Mouse (Mus musculus) adrenal gland, adult 8-10 months (tissue): Measurements from ENCODE around the gene Cept1. TPM values are rescaled to one million over a fixed set of nuclear protein-coding genes. Genes with fewer than 3 reads are reported as not detected.
A peak's percentile ranks its signal among the peaks of the same experiment; 100 is the strongest.
"Not testable (repeated sequence)": the region's sequence is repeated elsewhere in the genome, so short reads cannot be mapped to it uniquely, and the experiment has no call there.

Source experiments
- DNase-seq: peaks from one replicate; pipeline ENCODE4 v3.0.0; 2022
- total RNA-seq, 4 experiments: library from RNA; stranded (reverse); gene quantifications; 2 replicates each; pipeline ENCODE4 v1.2.4; 2022

Gene Cept1
- total RNA-seq: 10 to 100 TPM; 33.0 to 44.5 (median 37.8) TPM

DNA sequence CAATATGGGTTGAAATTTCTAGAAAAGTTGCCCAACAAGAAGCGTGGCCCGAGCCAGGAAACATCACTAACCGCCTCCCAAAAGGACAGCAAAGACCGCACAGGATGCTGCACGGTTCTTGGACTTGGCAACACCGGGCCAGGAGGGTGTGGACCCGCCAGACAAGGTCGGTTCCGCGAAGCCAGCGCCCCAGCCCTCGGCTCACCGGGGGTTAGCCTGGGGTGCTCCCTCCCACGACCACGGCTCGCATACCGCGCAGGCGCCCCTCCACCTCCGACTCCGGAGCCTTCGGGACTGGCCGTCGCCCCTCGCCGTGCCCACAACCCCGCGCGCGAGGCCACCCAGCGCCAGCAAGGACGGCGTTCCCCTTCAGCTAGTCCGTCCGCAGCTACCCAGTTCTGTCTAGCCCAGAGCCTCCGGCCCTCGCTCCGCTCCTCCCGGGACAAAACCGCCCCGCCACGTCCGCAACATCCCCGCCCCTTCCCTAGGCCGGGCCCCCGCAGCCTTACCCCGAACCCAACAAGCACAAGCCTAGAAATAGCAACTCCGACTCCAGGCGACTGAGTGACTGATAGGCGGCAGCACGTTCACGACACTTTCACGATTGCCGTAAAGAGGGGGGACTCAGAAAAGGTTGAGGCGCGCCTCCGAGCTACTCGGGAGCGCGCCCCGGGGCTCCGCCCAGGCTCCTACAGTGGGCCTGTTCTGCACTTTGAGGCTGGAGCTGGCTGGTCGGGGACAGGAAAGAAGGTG, at the start of gene Cept1, which contains the start of gene Dram2:
Gene Cept1 (minus strand): TSS at position 632 of the 753 bp plus-strand sequence.
Gene Dram2 (plus strand): TSS at position 628 of the 753 bp plus-strand sequence.
- DNase-seq: peak; percentile 90

- DNase-seq: not testable (repeated sequence)
Measured at GRCm38 (mm10) chr3:106593631-106594030, 46.0 kb upstream of the Cept1 start.

DNA sequence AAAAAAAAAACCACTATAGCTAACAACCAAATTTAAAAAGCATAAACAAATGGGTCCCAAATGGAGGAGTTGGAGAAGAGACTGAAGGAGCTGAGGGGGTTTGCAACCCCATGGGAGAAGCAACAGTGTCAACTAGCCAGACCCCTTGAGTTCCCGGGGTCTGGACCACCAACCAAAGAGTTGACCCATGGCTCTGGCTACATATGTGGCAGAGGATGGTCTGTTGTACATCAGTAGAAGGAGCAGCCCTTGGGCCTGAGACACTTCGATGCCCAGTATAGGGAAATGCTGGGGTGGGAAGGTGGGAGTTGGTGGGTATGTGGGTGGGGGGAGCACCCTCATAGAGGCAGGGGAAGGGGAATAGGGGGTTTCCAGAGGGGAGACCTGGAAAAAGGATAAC, 31.7 kb upstream of the Cept1 start:
- no peak for DNase-seq

- no peak for DNase-seq
Measured at GRCm38 (mm10) chr3:106573191-106573590, 25.6 kb upstream of the Cept1 start.

DNA sequence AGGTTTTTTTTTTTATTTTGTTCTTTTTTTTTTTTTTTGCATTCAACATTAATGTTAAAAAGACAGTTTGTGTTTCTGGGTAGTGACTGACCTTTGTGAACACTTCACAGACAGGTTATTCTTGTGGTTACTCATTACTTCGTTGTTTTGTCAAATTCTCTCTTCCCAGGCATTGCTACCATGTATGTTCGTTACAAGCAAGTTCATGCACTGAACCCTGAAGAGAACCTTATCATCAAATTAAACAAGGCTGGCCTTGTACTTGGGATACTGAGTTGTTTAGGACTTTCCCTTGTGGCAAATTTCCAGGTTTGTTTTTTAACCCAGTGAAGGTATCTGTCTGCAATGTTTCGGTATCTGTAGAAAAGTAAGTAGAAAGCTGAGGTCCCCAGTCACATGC, 18.3 kb upstream of the Cept1 start:
- DNase-seq: no peak

- no peak for DNase-seq
Measured at GRCm38 (mm10) chr3:106558271-106558670, 10.7 kb upstream of the Cept1 start.

DNA sequence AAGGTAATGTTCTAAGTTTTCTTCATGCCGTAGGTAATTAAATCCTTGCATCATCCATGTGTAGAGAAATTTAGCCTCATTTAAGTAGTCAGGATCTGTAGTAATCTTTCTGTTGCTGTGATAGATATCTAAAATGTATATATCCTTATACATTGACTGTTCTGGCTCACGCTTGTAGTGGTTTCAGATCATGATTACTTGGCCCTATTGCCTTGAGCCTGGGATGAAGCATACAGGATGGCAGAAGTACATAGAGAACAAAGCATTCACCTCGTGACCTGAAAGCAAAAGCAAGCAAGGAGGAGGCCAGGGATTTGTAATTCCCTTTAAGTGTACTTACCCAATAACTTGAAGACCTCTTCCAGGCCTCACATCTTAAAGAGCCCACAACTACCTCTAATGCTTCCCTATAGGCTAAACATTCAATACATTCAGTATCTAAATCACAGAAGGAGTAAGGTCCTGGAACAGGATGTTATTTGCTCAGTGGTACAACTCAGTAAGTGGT, 8.2 kb upstream of the Cept1 start:
- DNase-seq: no peak

- DNase-seq: no peak
Measured at GRCm38 (mm10) chr3:106553411-106553810, 5.8 kb upstream of the Cept1 start.

GRCm38 (mm10) chr3:106548971-106549370, 1.4 kb upstream of the Cept1 start:
- DNase-seq: no peak

DNA sequence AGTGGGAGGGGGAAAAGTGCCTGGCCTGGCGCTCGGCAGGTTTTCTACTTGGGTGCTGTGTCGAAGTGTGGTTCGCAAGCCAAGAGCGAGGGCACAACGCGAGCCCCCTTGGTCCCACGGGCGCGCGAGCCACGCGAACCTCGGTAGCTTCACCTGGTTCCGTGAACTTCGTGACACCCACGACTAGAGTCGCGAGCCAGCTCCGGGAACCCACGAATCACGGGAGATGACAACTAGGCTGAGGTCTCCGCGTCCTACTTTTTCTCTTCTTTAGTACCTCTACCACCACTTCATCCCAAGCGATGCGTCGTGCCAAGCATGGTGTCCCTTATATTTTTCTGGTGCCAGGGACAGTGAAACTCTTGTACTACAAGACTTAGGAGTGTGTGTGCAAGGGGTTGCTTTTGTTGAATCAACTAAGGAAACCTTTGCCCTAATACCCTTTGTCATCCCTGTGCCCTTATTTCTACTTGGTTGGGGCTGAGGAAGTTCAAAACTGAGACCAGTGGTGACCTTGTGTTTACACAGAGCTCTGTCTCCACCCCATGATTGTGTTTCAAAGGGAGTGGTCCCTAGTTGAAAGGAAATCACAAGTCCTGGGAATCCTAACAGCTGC, 430 bp upstream of the Cept1 start:
- no peak for DNase-seq

DNA sequence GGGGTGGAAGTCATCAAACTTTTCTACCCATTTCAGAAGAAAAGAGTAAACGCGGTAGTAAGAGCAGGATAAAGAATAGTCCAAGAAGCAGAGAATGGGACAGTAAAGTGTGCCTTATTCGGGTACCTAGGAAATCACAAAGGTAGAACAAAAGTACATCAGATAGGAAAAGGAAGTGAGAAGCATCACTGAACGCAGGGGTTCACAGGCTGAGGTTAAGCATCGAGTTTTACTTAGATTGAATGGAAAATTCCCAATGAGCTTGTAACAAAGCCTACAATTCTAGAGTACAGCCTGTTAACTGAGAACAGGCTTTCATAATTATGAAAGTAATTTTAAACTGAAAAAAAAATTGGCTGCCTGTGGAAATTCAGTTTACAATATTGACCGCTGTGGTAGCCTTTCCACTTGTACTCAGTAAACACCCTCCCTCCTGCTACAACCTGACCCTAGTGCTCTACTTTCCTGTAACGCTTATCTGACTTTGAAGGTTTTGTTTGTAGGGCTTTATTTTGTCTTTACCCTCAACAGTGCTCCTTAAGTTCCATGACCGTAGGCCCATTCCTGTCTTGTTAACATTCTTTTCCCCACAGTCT, 2.8 kb downstream of the Cept1 start:
- DNase-seq: no peak

DNA sequence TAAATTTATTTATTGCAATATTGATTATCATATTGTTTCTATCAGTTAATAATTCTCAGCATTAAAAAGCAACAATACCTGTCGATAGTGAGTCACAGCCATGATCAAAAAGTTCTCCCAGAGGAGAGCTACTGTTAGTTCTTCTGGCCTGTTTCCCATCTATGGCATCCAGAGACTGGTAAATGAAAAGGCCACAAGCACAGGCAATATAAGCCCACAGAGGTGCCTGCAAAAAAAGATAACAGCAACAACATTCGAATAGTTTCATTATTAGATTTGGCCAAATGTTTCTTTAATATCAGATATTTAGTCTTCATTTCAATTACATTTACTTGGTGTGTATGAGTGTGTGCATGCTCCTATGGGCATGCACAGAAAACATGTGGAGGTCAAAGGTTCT, 14.3 kb downstream of the Cept1 start:
- DNase-seq: no peak

- no peak for DNase-seq
Measured at GRCm38 (mm10) chr3:106528032-106528431, 19.6 kb downstream of the Cept1 start.

- no peak for DNase-seq
Measured at GRCm38 (mm10) chr3:106526411-106526810, 21.2 kb downstream of the Cept1 start.

DNA sequence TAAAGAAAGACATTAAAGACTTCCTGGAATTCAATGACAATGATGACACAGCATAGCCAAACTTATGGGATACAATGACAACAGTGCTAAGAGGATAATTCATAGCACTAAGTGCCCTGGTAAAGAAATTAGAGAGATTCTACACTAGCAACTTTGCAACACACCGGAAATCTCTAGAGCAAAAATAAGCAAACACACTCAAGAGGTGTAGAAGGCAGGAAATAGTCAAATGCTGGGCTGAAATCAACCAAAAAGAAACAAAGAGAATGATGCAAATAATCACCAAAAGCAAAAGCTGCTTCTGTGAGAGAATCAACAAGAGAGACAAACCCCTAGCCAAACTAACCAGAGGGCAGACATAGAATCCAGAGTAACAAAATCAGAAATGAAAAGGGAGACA, 24.9 kb downstream of the Cept1 start:
- DNase-seq: no peak

- no peak for DNase-seq
Measured at GRCm38 (mm10) chr3:106515016-106515415, 32.6 kb downstream of the Cept1 start.

GRCm38 (mm10) chr3:106510669-106511068, 36.9 kb downstream of the Cept1 start:
- DNase-seq: no peak

DNA sequence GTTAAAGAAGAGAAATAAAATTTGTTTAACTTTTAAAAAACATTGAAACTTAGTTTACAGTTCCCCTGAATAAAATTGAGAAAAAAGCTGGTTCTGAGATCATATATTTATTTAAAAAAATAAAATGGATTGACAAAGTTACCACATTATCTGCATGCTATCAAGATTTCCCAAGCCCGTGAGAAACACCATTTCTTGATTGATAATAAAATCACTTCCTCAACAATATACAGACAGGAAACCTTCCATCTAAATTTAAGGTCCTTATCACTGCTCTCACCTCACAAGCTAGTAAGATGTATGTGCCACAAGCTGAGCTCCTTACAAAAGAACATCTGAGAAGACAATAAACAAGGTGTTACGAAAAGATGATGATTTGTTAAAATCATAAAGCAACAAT, 44.7 kb downstream of the Cept1 start:
- no peak for DNase-seq

- no peak for DNase-seq
Measured at GRCm38 (mm10) chr3:106500510-106500909, 47.1 kb downstream of the Cept1 start.

- no peak for DNase-seq
Measured at GRCm38 (mm10) chr3:106496996-106497395, 50.6 kb downstream of the Cept1 start.

- DNase-seq: no peak
Measured at GRCm38 (mm10) chr3:106496045-106496721, 51.4 kb downstream of the Cept1 start.

- no peak for DNase-seq
Measured at GRCm38 (mm10) chr3:106495346-106496044, 52.1 kb downstream of the Cept1 start.
